Mouse (Mus musculus) spleen, adult 2 months (tissue): ENCODE measurements around the gene Mb21d2.

Source experiments
- CTCF ChIP-seq: fragments of 200-500 bp; IDR thresholded peaks from 2 replicates; pipeline ENCODE4 v1.5.1; 2011; ENCODE audit warnings: mild to moderate bottlenecking, inconsistent platforms; ENCODE audit not compliant: insufficient read depth, insufficient read length, insufficient replicate concordance; ENCODE audit errors: extremely low read depth
- POLR2A ChIP-seq: fragments of 200-500 bp; IDR thresholded peaks from 2 replicates; pipeline ENCODE4 v1.6.1; 2011; ENCODE audit warnings: low read depth, low read length, inconsistent platforms

- no peak for TF ChIP-seq CTCF
- no peak for TF ChIP-seq POLR2A
These were observed 2.1 kb downstream of the Mb21d2 start for GRCm38 (mm10) chr16:28927381-28927780.
